Mouse (Mus musculus) spleen, adult 2 months (tissue): ENCODE results near the gene Fosl2. TPM values are rescaled to one million over a fixed set of nuclear protein-coding genes. Genes with fewer than 3 reads are reported as not detected.

Experiments
- DNase-seq, 2 experiments: peaks; one replicate each; pipeline versions ENCODE4 v3.0.0 to v3.0.0-alpha.2; 2012 to 2021; ENCODE audit warnings: low spot score in 2 of 2, low read depth in 1 of 2
- H3K27ac ChIP-seq: fragments of 200-500 bp; 2 replicates; pipeline ENCODE4 v1.5.1; 2012; ENCODE audit warnings: low read length, inconsistent platforms; ENCODE audit not compliant: insufficient read depth
- H3K27me3 ChIP-seq: fragments of 200-500 bp; 2 replicates; pipeline ENCODE4 v1.6.1; 2012; ENCODE audit warnings: mild to moderate bottlenecking, moderate library complexity, low read length, inconsistent platforms; ENCODE audit not compliant: control insufficient read depth, insufficient read depth
- H3K36me3 ChIP-seq: fragments of 200-500 bp; 2 replicates; pipeline ENCODE4 v1.6.1; 2012; ENCODE audit warnings: mild to moderate bottlenecking, low read length, inconsistent platforms; ENCODE audit not compliant: control insufficient read depth, insufficient read depth
- H3K4me1 ChIP-seq: fragments of 200-500 bp; 2 replicates; pipeline ENCODE4 v1.6.1; 2011; ENCODE audit warnings: inconsistent platforms; ENCODE audit not compliant: control insufficient read depth, insufficient read depth, insufficient read length
- H3K4me3 ChIP-seq: fragments of 200-500 bp; 2 replicates; pipeline ENCODE4 v1.5.1; 2011; ENCODE audit warnings: mild to moderate bottlenecking, inconsistent platforms; ENCODE audit not compliant: insufficient read depth, insufficient read length; ENCODE audit errors: extremely low read depth
- CTCF ChIP-seq: fragments of 200-500 bp; IDR thresholded peaks from 2 replicates; pipeline ENCODE4 v1.5.1; 2011; ENCODE audit warnings: mild to moderate bottlenecking, inconsistent platforms; ENCODE audit not compliant: insufficient read depth, insufficient read length, insufficient replicate concordance; ENCODE audit errors: extremely low read depth
- POLR2A ChIP-seq: fragments of 200-500 bp; IDR thresholded peaks from 2 replicates; pipeline ENCODE4 v1.6.1; 2011; ENCODE audit warnings: low read depth, low read length, inconsistent platforms
- WGBS: fragments of 180-500 bp; shearing (Covaris S2); methylation state at CpG from one replicate; pipeline ENCODE4 v1.1.7; 2018; 5-methylcytosine and 5-hydroxymethylcytosine counted together
- polyA plus RNA-seq: library from polyadenylated mRNA; depleted of rRNA; stranded (reverse); fragments of >200 nt; gene quantifications from 2 replicates; pipeline ENCODE4 v1.2.3, GENCODE M21; 2012; rRNA removed

Gene Fosl2
- polyA plus RNA-seq, 1 experiment: 5.1 TPM

- WGBS: 61% methylated on average over 12 of the region's 12 CpGs
- no peak overlapping the region for H3K4me3 ChIP-seq
- TF ChIP-seq POLR2A: no peak
- TF ChIP-seq CTCF: no peak
- no peaks in the 10 kb centered on the region for H3K27me3 ChIP-seq
- DNase-seq: no peak
- H3K4me1 ChIP-seq: no peaks in the 10 kb centered on the region
- no peaks in the 10 kb centered on the region for H3K36me3 ChIP-seq
- no peak overlapping the region for H3K27ac ChIP-seq
Observed at GRCm38 (mm10) chr5:32195857-32196609, 60.4 kb downstream of the Fosl2 start.

DNA sequence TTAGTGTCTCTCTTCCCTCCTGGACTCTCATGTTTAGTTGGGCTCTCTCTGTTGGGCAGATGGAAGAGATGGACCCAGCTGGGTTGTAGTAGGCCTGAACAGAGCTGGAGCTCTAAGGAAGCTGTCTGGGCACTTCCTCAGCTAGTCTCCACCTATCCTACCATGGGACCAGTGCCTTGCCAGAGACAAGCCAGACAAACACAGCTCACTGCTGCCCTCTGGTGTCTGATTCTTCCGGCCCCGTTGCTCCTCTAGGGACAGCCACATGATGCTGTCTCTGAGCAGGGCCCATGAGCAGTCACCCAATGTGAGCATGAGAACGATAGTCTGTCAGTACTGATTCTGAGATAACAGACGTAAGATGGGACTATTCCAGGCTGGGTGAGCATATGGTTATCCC lies 62.1 kb downstream of the Fosl2 start:
- WGBS: 18% methylated on average over 4 of the region's 4 CpGs
- DNase-seq: peak; percentile 58 to 79

DNA sequence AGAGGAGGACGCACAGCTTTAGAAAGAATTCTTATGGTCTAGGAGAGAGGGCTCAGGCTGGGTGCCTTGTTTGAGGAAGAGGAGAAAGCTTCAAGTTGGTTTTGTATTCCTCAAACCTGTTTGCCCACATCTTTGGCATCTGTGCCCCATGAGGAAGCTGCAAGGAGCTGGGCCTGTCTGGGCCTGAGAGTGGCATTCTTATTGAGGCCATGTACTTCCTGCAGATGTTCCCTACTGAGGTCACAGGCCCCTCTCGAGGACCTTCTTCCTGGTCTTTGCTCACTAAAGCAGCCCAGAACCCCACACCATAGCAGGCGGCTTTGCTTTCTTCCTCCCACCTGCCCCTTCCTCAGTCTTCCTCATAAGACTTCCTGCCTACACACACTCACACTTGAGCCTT lies 63.5 kb downstream of the Fosl2 start:
- H3K4me3 ChIP-seq: no peak overlapping the region
- H3K27ac ChIP-seq: no peak overlapping the region
- H3K4me1 ChIP-seq: no peaks in the 10 kb centered on the region
- TF ChIP-seq POLR2A: no peak
- no peak for TF ChIP-seq CTCF
- no peak for DNase-seq
- WGBS: 36% methylated on average over 3 of the region's 3 CpGs
- no peaks in the 10 kb centered on the region for H3K27me3 ChIP-seq
- no peaks in the 10 kb centered on the region for H3K36me3 ChIP-seq

More for the DNA sequence above, 62.1 kb downstream of the Fosl2 start:
- H3K27me3 ChIP-seq: no peaks in the 10 kb centered on the region
- H3K4me1 ChIP-seq: no peaks in the 10 kb centered on the region
- H3K4me3 ChIP-seq: no peak overlapping the region
- TF ChIP-seq POLR2A (no peak), CTCF (peak; percentile 84)
- H3K36me3 ChIP-seq: no peaks in the 10 kb centered on the region
- no peak overlapping the region for H3K27ac ChIP-seq

DNA sequence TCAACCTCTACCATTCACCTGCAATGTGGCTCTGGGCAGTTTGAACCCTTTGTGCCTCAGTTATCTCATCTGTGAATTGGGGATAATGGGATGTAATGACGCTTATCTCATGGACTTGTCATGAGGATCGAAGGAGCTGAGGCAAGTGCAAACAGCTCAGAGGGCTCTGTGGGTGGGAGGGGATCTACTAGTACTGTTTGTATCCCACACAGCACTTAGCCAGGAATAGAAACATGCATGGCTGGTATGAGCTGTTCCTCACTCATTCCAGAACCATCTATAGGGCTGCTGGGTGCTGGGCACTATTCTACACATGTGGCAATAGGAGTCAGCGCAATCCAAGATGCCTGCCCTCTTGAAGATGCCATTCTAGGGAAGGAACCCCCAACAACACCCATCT lies 64.0 kb downstream of the Fosl2 start:
- Histone ChIP-seq H3K27me3 (no peaks in the 10 kb centered on the region), H3K27ac (no peak overlapping the region), H3K4me3 (no peak overlapping the region), H3K36me3 (no peaks in the 10 kb centered on the region), H3K4me1 (no peaks in the 10 kb centered on the region)
- TF ChIP-seq CTCF: no peak
- DNase-seq: no peak
- WGBS: 93% methylated on average over 3 of the region's 3 CpGs

DNA sequence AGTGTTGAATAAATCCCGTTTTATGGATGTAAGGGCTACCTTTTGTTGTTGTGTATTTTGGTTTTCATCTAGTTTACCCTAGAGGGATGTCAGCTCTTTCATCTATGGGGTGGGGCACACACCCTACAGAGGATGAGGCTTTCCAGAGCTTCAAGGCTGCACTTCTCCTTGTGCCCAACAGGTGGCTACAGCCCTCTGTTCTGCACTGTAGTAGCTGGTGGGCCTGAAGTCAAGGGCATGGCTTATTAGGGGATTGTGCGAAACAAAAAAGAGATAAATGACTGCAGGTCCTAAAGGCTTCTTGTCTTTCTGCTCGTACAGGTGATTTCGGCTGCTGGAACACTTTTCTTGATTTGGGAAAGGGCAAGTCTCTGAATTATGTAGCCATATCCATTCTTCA lies 69.1 kb downstream of the Fosl2 start:
- 73% methylated on average over 4 of the region's 4 CpGs for WGBS
- no peak for DNase-seq

DNA sequence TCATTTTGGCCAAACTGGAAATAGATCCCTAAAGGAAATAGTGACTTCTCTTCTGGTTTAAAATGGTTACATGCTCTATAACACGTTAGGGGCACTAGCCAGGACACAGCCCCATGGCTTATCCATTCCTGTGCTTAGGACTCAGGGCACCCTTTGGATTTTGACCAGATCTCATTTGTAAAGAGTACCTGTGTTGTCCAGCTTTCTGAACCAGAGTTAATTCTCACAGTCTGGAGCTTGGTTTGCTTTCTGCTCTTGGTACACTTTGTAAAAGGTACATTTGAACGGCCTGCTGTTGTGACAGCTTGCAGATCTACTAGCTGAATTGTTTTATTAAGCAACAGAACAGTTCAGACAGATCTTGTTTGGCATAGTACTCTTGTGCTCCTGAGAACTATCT lies 71.1 kb downstream of the Fosl2 start:
- 79% methylated on average over 2 of the region's 2 CpGs for WGBS
- no peaks in the 10 kb centered on the region for H3K4me1 ChIP-seq
- no peak for DNase-seq
- H3K27ac ChIP-seq: no peak overlapping the region
- no peaks in the 10 kb centered on the region for H3K36me3 ChIP-seq
- no peak overlapping the region for H3K4me3 ChIP-seq
- TF ChIP-seq CTCF (no peak), POLR2A (no peak)
- H3K27me3 ChIP-seq: no peaks in the 10 kb centered on the region

More for the DNA sequence above, 69.1 kb downstream of the Fosl2 start:
- no peaks in the 10 kb centered on the region for H3K27me3 ChIP-seq
- TF ChIP-seq POLR2A: no peak
- TF ChIP-seq CTCF: peak; percentile 59; the same call in 1 of the 2 replicates
- H3K4me1 ChIP-seq: no peaks in the 10 kb centered on the region
- H3K36me3 ChIP-seq: no peaks in the 10 kb centered on the region
- H3K4me3 ChIP-seq: no peak overlapping the region
- no peak overlapping the region for H3K27ac ChIP-seq

Other genes starting within 250 kb of the Fosl2 start
- 0.29 and 0.42 TPM in 2 replicates for gene Plb1, start 96.9 kb downstream of the Fosl2 start, polyA plus RNA-seq